Mouse (Mus musculus): ENCODE measurements around the gene Nudt13. TPM values are rescaled to one million over a fixed set of nuclear protein-coding genes. Genes with fewer than 3 reads are reported as not detected.

Gene Nudt13
- 13.4 and 18.8 TPM in 2 replicates for polyA plus RNA-seq (2015; fragmentation: Nextera tagmentation; extraction: Ambion mirVana)

DNA sequence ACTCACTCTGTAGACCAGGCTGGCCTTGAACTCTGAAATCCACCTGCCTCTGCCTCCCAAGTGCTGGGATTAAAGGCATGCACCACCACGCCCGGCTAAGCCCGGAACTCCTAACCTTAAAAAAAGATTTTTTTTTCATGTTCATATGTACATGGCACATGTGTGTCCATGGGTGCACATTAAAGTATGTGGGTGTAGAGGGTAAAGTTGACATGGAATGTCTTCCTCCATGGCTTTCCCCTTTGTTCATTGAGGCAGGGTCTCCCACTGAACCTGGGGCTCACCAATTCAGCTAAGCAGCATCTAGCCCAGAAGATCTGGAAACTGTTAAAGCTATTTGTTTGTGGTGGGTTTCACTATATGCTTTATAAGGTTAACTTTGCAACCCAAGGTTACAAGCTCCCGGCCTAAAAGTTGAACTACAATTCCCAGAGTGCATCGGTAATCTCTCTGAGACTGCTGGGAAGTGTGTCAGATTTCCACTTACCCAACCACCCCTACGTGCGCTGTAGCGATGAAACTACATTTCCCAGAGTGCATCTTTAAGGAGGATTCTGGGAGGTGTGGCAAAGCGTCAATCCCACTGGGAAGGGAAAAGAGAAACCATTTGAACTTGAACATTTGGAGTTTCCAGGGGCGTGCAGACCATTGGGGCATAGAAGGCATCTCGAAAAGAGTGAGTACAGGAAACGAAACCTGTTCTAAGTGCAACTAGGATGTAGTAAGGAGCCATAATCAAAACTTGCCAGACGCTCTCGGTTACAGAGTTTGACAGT, at the start of gene Nudt13:
Gene Nudt13, plus strand, starts transcription at position 581 of the 776 bp plus-strand sequence.
- Histone ChIP-seq H3K4me2 (ENCODE audit: low read length) (peak within 1 kb of the TSS; percentile 71), H3K4me1 (replicated peaks; ENCODE audit: control insufficient read depth, insufficient read depth, low read length) (peaks cover 5% of the 10 kb centered on the region), H3K9me3 (ENCODE audit: control insufficient read depth, low read length) (no peaks in the 10 kb centered on the region), H3K36me3 (ENCODE audit: control insufficient read depth, insufficient read depth) (no peaks in the 10 kb centered on the region), H3K27me3 (replicated peaks; ENCODE audit: control insufficient read depth, insufficient read depth, low read length) (no peaks in the 10 kb centered on the region), H3K27ac (ENCODE audit: low read length) (no peak within 1 kb of the TSS), H3K9ac (replicated peaks; ENCODE audit: low read depth, low read length) (peak within 1 kb of the TSS; percentile 55), H3K4me3 (replicated peaks; ENCODE audit: low read length) (peak within 1 kb of the TSS; percentile 68)
- WGBS, result 24% methylated on average over 14 of the region's 14 CpGs
- peak; percentile 99 for ATAC-seq

DNA sequence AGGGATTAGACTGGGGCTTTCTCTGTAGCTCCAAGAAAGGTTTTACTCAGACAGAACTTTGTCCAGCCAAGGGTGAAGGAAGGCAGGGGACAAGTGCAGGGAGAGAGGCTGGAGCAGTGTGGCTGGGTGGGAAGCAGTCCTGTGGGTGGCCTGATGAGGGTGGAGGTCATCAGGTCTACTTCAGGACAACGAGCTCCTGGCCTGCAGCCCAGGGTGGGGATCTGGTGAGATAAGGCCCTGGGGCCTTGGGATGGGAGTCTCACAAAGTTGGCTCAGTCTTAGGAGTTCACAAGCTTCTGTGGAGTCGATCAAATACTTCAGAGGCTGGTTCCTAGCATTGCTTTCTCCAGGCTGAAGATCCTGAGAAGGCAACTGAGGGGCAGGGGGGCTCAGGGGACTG, 49.2 kb upstream of the Nudt13 start:
- H3K36me3 ChIP-seq (ENCODE audit: control insufficient read depth, insufficient read depth), result no peaks in the 10 kb centered on the region
- WGBS, result 79% methylated on average over 2 of the region's 2 CpGs
- no peak overlapping the region for H3K27ac ChIP-seq (ENCODE audit: low read length)
- no peaks in the 10 kb centered on the region for H3K4me1 ChIP-seq (replicated peaks; ENCODE audit: control insufficient read depth, insufficient read depth, low read length)
- H3K27me3 ChIP-seq (replicated peaks; ENCODE audit: control insufficient read depth, insufficient read depth, low read length), result no peaks in the 10 kb centered on the region
- no peak overlapping the region for H3K4me2 ChIP-seq (ENCODE audit: low read length)
- ATAC-seq, result no peak
- no peak overlapping the region for H3K9ac ChIP-seq (replicated peaks; ENCODE audit: low read depth, low read length)
- H3K9me3 ChIP-seq (ENCODE audit: control insufficient read depth, low read length), result no peaks in the 10 kb centered on the region
- no peak overlapping the region for H3K4me3 ChIP-seq (replicated peaks; ENCODE audit: low read length)

DNA sequence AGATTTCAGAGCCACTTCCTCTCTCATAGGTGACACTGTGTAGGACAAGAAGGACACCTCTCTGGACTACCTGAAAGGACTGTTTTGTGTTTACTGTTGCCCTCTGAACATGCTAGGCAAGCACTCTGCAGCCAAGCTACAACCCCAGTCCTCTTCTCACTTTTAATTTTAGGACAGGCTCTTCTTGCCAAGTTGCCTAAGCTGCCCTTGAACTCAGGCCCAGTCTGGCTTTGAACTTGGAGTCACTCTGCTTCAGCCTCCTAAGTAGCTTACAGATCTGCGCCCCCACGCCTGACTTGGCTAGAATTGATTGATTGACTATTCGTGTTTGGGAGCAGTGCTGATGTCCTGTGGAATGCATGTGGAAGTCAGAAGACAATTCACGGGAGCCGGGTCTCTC, 48.6 kb upstream of the Nudt13 start:
- H3K4me3 ChIP-seq (replicated peaks; ENCODE audit: low read length), result no peak overlapping the region
- no peaks in the 10 kb centered on the region for H3K4me1 ChIP-seq (replicated peaks; ENCODE audit: control insufficient read depth, insufficient read depth, low read length)
- WGBS, result 91% methylated on average over 5 of the region's 5 CpGs
- H3K4me2 ChIP-seq (ENCODE audit: low read length), result no peak overlapping the region
- no peaks in the 10 kb centered on the region for H3K27me3 ChIP-seq (replicated peaks; ENCODE audit: control insufficient read depth, insufficient read depth, low read length)
- H3K9ac ChIP-seq (replicated peaks; ENCODE audit: low read depth, low read length), result no peak overlapping the region
- no peaks in the 10 kb centered on the region for H3K36me3 ChIP-seq (ENCODE audit: control insufficient read depth, insufficient read depth)
- no peak overlapping the region for H3K27ac ChIP-seq (ENCODE audit: low read length)
- no peaks in the 10 kb centered on the region for H3K9me3 ChIP-seq (ENCODE audit: control insufficient read depth, low read length)
- no peak for ATAC-seq

DNA sequence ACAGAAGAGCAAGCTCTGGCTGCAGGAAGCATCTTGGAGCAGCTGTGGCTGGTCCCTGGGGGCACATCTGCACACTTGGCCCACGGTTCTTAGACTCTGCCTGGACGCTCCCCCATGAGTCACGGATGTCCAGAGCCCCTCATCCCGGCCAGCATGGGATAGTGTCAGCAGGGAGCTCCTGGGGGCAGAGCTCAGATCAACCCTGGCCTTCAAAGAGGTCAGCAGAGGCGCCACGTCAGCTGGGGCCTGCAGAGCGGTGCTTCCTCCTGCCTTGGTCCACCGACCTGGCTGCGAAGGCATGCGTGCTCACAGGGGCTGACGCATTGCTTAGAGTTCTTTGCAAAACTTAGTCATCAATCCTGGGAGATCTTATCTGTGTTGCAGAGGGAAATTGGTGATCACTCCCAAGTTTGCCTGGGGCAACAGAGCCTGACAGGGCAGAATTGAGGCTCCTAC, 47.7 kb upstream of the Nudt13 start:
- Histone ChIP-seq H3K9me3 (ENCODE audit: control insufficient read depth, low read length) (no peaks in the 10 kb centered on the region), H3K27ac (ENCODE audit: low read length) (no peak overlapping the region), H3K4me1 (replicated peaks; ENCODE audit: control insufficient read depth, insufficient read depth, low read length) (no peaks in the 10 kb centered on the region), H3K36me3 (ENCODE audit: control insufficient read depth, insufficient read depth) (no peaks in the 10 kb centered on the region), H3K27me3 (replicated peaks; ENCODE audit: control insufficient read depth, insufficient read depth, low read length) (no peaks in the 10 kb centered on the region), H3K9ac (replicated peaks; ENCODE audit: low read depth, low read length) (no peak overlapping the region), H3K4me2 (ENCODE audit: low read length) (no peak overlapping the region), H3K4me3 (replicated peaks; ENCODE audit: low read length) (no peak overlapping the region)
- WGBS, result 89% methylated on average over 11 of the region's 11 CpGs
- no peak for ATAC-seq

DNA sequence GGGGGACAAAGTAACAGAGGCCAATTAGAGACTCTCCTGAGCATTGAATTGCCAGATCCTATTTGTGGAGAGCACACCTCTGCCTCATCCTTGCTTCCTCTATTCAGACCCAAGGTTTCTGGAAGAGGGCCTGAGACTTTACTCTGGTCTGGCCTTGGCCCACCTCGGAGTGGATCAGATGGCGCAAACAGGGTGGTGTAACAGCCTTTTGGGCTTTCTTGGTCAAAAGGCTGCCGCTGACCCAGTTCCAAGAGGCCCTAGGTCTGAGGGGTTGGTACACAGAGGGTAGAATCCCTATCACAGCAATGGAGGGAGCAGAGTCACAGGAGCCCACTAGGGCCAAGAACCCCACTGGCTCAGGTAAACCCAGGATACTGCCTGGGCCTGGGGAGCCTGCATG, 46.5 kb upstream of the Nudt13 start:
- no peak overlapping the region for H3K27ac ChIP-seq (ENCODE audit: low read length)
- no peaks in the 10 kb centered on the region for H3K9me3 ChIP-seq (ENCODE audit: control insufficient read depth, low read length)
- H3K4me1 ChIP-seq (replicated peaks; ENCODE audit: control insufficient read depth, insufficient read depth, low read length), result no peaks in the 10 kb centered on the region
- ATAC-seq, result no peak
- 98% methylated on average over 3 of the region's 3 CpGs for WGBS
- H3K9ac ChIP-seq (replicated peaks; ENCODE audit: low read depth, low read length), result no peak overlapping the region
- H3K27me3 ChIP-seq (replicated peaks; ENCODE audit: control insufficient read depth, insufficient read depth, low read length), result no peaks in the 10 kb centered on the region
- no peak overlapping the region for H3K4me3 ChIP-seq (replicated peaks; ENCODE audit: low read length)
- no peak overlapping the region for H3K4me2 ChIP-seq (ENCODE audit: low read length)
- H3K36me3 ChIP-seq (ENCODE audit: control insufficient read depth, insufficient read depth), result no peaks in the 10 kb centered on the region

DNA sequence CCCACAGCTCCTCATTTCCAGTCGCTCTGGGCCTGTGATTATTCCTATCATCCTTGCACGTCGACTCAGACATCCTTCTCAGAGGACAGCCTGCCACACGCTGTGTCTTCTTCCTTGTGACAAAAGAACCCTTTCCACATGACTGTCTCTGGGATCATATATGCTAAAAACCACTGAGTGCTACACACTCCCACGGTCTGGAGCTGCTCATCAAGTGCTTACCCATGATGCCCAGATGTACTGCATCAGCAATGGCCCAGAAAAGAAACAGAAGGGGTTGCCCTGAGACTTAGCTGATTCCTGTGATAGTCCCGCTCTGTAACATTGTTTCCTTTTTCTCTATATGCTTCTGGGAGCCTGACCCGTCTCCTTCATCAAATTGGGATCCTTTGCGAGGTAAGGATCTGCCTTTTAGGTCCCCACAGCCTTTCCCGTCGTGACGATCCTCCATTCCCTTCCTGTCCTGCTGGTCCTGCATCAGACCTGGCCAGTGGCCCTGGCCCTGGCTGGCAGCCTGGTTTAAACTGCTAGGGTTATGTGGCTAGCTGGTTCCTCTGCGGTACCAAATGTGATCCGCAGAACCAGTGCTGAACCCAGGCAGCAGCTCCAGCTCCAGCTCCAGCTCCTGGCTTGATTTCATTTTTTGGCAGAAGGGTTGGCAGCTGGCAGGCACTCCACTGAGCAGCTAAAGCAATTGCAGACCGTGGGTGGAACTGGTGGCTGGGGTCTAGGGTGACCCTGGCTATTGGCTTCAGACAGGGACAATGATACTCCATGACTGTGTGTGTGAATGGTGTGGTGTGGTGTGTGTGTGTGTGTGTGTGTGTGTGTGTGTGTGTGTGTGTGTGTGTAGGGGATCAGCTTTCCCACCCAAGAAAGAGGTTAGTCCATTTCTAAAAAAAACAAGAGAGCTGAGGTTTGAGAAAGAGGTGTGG, 44.0 kb upstream of the Nudt13 start:
- 63% methylated on average over 14 of the region's 14 CpGs for WGBS
- H3K9me3 ChIP-seq (ENCODE audit: control insufficient read depth, low read length), result no peaks in the 10 kb centered on the region
- H3K4me3 ChIP-seq (replicated peaks; ENCODE audit: low read length), result no peak overlapping the region
- no peak overlapping the region for H3K9ac ChIP-seq (replicated peaks; ENCODE audit: low read depth, low read length)
- H3K4me2 ChIP-seq (ENCODE audit: low read length), result no peak overlapping the region
- no peaks in the 10 kb centered on the region for H3K4me1 ChIP-seq (replicated peaks; ENCODE audit: control insufficient read depth, insufficient read depth, low read length)
- H3K27me3 ChIP-seq (replicated peaks; ENCODE audit: control insufficient read depth, insufficient read depth, low read length), result no peaks in the 10 kb centered on the region
- no peak overlapping the region for H3K27ac ChIP-seq (ENCODE audit: low read length)
- no peaks in the 10 kb centered on the region for H3K36me3 ChIP-seq (ENCODE audit: control insufficient read depth, insufficient read depth)
- ATAC-seq, result peak; percentile 31; the same call in 1 of the 2 replicates

DNA sequence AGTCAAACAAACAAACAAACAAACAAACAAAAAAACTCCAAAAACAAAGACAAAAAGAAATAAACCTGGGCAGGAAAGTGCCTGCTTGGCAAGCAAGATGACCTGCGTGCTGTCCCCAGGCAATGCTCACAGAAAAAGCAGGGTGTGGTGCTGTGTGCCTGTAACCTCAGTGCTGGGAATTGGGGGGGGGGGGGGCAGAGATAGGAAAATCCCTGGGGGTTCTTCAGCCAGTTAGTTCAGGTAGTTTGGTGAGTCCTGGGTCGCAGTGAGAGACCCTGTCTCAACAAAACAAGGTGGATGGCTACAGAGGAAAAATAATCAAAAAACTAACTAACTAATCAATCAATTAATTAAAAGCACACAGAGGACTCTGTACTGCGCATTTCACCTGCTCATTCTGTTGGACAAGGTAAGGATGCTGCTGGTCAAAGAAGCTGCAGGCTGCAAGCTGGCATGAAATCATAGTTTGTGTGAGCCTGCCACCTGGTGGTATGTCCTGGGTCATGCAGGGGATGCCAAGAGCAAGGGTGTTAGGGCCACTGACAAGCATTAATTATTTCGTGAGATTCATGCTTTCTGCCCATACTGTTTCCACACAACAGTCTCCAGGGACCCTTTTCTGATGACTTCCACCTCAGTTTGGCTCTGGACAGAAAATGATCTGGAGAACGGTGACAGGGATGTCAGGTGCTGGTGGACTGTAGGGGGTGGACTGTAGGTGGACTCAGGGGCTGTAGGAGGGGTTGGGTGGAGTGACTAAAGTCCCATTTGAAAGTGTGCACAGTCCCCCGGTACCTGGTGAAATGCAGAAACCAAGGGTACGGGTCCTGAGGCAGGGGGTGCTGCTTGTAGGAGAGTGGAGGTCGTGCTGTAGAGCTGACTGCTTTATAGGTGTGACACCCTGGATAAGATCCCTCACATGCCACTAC, 36.0 kb upstream of the Nudt13 start:
- Histone ChIP-seq H3K4me2 (ENCODE audit: low read length) (no peak overlapping the region), H3K9ac (replicated peaks; ENCODE audit: low read depth, low read length) (no peak overlapping the region), H3K36me3 (ENCODE audit: control insufficient read depth, insufficient read depth) (no peaks in the 10 kb centered on the region), H3K27ac (ENCODE audit: low read length) (no peak overlapping the region), H3K27me3 (replicated peaks; ENCODE audit: control insufficient read depth, insufficient read depth, low read length) (no peaks in the 10 kb centered on the region), H3K4me3 (replicated peaks; ENCODE audit: low read length) (no peak overlapping the region), H3K4me1 (replicated peaks; ENCODE audit: control insufficient read depth, insufficient read depth, low read length) (no peaks in the 10 kb centered on the region), H3K9me3 (ENCODE audit: control insufficient read depth, low read length) (no peaks in the 10 kb centered on the region)
- ATAC-seq, result peak; percentile 78
- 58% methylated on average over 8 of the region's 8 CpGs for WGBS

DNA sequence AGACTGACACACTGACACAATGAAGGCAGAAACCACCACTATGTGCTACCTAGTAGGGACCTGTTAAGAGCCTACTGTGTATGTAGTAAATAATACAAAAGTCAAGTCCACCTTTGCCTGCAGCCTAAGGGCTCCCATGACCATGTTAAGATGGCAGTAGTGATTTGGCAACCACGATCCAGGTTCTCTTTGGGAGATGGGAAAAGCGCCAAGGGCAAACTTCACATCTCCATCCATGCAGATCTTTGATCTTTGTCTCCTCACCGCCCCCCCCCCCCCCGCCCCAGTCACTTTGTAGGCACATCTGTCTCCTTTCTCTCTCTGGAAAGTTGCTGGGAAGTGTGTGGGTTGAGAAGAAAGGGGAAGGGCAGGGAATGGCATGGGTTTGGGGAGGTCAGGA, 32.2 kb upstream of the Nudt13 start:
- 85% methylated on average over 2 of the region's 4 CpGs for WGBS
- Histone ChIP-seq H3K9me3 (ENCODE audit: control insufficient read depth, low read length) (no peaks in the 10 kb centered on the region), H3K4me1 (replicated peaks; ENCODE audit: control insufficient read depth, insufficient read depth, low read length) (no peaks in the 10 kb centered on the region), H3K4me2 (ENCODE audit: low read length) (no peak overlapping the region), H3K36me3 (ENCODE audit: control insufficient read depth, insufficient read depth) (no peaks in the 10 kb centered on the region), H3K9ac (replicated peaks; ENCODE audit: low read depth, low read length) (no peak overlapping the region), H3K27ac (ENCODE audit: low read length) (no peak overlapping the region), H3K4me3 (replicated peaks; ENCODE audit: low read length) (no peak overlapping the region), H3K27me3 (replicated peaks; ENCODE audit: control insufficient read depth, insufficient read depth, low read length) (no peaks in the 10 kb centered on the region)
- no peak for ATAC-seq
